13 mouse cellular contexts compared by ENCODE assay signal in genomic region chr4:22018414-22018813, GRCm38 (mm10).
DNase-seq lines count a peak whose midpoint lies in the region; ATAC-seq lines count a peak whose summit lies in the region.
"Had no signal": no experiment of that assay in that cellular context is flagged by ENCODE, and none has a peak within 500 bp of the region (broad histone marks: within the 10 kb centered on the region; RNA-seq: fewer than 3 reads in every experiment).

No protein-coding gene starts in this region.

- no peak overlapping the region for H3K9ac ChIP-seq in forebrain, embryonic 14.5 days (ENCODE audit: low read length)
- no peak overlapping the region for H3K9ac ChIP-seq in hindbrain, embryonic 11.5 days (ENCODE audit: low read depth, low read length)
- H3K9ac ChIP-seq in neural tube, embryonic 12.5 days, result no peak overlapping the region
- H3K9ac ChIP-seq: embryonic facial prominence, embryonic 12.5 days; limb, embryonic 13.5 days; liver, embryonic 14.5 days had no signal

- H3K36me3 ChIP-seq in forebrain, embryonic 14.5 days (ENCODE audit: control insufficient read depth, insufficient read depth, low read length), result no peaks in the 10 kb centered on the region
- no peaks in the 10 kb centered on the region for H3K36me3 ChIP-seq in hindbrain, embryonic 11.5 days (ENCODE audit: control insufficient read depth, insufficient read depth, low read length)
- H3K36me3 ChIP-seq in midbrain, embryonic 10.5 days, result no peaks in the 10 kb centered on the region
- no peaks in the 10 kb centered on the region for H3K36me3 ChIP-seq in neural tube, embryonic 12.5 days
- H3K36me3 ChIP-seq: embryonic facial prominence, embryonic 12.5 days; limb, embryonic 13.5 days had no signal

- no peak overlapping the region for H3K4me2 ChIP-seq in forebrain, embryonic 14.5 days (ENCODE audit: low read length)
- H3K4me2 ChIP-seq in hindbrain, embryonic 11.5 days (replicated peaks; ENCODE audit: low read depth, low read length), result no peak overlapping the region
- peak overlapping the region; percentile 26; the same call in 1 of the 2 replicates for H3K4me2 ChIP-seq in neural tube, embryonic 12.5 days (replicated peaks)
- H3K4me2 ChIP-seq: embryonic facial prominence, embryonic 12.5 days; limb, embryonic 13.5 days had no signal

- peak; percentile 21; the same call in 1 of the 2 replicates for ATAC-seq in forebrain, embryonic 14.5 days
- ATAC-seq in hindbrain, embryonic 11.5 days (ENCODE audit: low FRiP score), result peak; percentile 73
- peak; percentile 70 for ATAC-seq in neural tube, embryonic 12.5 days (ENCODE audit: low FRiP score, low read depth)
- ATAC-seq: lung, postnatal 0 days had no signal

- no peak for DNase-seq in forebrain, embryonic 14.5 days (ENCODE audit: low spot score)
- DNase-seq in hindbrain, embryonic 11.5 days (ENCODE audit: low spot score), result peak; percentile 5
- DNase-seq in midbrain, embryonic 10.5 days (ENCODE audit: low spot score), result no peak
- no peak for DNase-seq in kidney, adult 9 months
- no peak for DNase-seq in spleen, postnatal 4 days (ENCODE audit: low spot score in 2 of 2)
- no peak for DNase-seq in adrenal gland, adult 2 months

- no peak overlapping the region for H3K4me3 ChIP-seq in forebrain, embryonic 14.5 days (ENCODE audit: low read depth, low read length)
- H3K4me3 ChIP-seq in hindbrain, embryonic 11.5 days (ENCODE audit: low read depth, low read length), result no peak overlapping the region
- H3K4me3 ChIP-seq in midbrain, embryonic 10.5 days, result no peak overlapping the region
- H3K4me3 ChIP-seq in neural tube, embryonic 12.5 days, result no peak overlapping the region
- H3K4me3 ChIP-seq: embryonic facial prominence, embryonic 12.5 days; heart, adult 2 months; limb, embryonic 13.5 days; megakaryocyte, embryonic 14.5 days had no signal

- H3K27me3 ChIP-seq in forebrain, embryonic 14.5 days (replicated peaks; ENCODE audit: control insufficient read depth, insufficient read depth, low read length), result no peaks in the 10 kb centered on the region
- no peaks in the 10 kb centered on the region for H3K27me3 ChIP-seq in hindbrain, embryonic 11.5 days (ENCODE audit: control insufficient read depth, insufficient read depth, low read length)
- no peaks in the 10 kb centered on the region for H3K27me3 ChIP-seq in midbrain, embryonic 10.5 days (ENCODE audit: low read depth, poor library complexity, severe bottlenecking)
- no peaks in the 10 kb centered on the region for H3K27me3 ChIP-seq in neural tube, embryonic 12.5 days (replicated peaks)
- H3K27me3 ChIP-seq: embryonic facial prominence, embryonic 12.5 days; limb, embryonic 13.5 days; megakaryocyte, embryonic 14.5 days had no signal

- H3K27ac ChIP-seq in forebrain, embryonic 14.5 days (ENCODE audit: low read depth, low read length), result no peak overlapping the region
- no peak overlapping the region for H3K27ac ChIP-seq in hindbrain, embryonic 11.5 days (ENCODE audit: low read depth, low read length)
- H3K27ac ChIP-seq in midbrain, embryonic 10.5 days (replicated peaks), result peak overlapping the region; percentile 66
- H3K27ac ChIP-seq in neural tube, embryonic 12.5 days, result no peak overlapping the region
- H3K27ac ChIP-seq: embryonic facial prominence, embryonic 12.5 days; heart, adult 2 months; limb, embryonic 13.5 days; liver, embryonic 14.5 days had no signal

- H3K4me1 ChIP-seq in forebrain, embryonic 14.5 days (ENCODE audit: control insufficient read depth, insufficient read depth, low read length), result peaks cover 2% of the 10 kb centered on the region; the same call in 1 of the 2 replicates
- no peaks in the 10 kb centered on the region for H3K4me1 ChIP-seq in hindbrain, embryonic 11.5 days (replicated peaks; ENCODE audit: control insufficient read depth, insufficient read depth, low read length)
- H3K4me1 ChIP-seq in midbrain, embryonic 10.5 days, result peaks cover 10% of the 10 kb centered on the region
- 0 out of 2 replicates have a peak, but pooled peaks cover 5% of the 10 kb centered on the region for H3K4me1 ChIP-seq in neural tube, embryonic 12.5 days
- H3K4me1 ChIP-seq: embryonic facial prominence, embryonic 12.5 days; limb, embryonic 13.5 days; megakaryocyte, embryonic 14.5 days had no signal

- no peaks in the 10 kb centered on the region; the same call in 1 of the 2 replicates for H3K9me3 ChIP-seq in forebrain, embryonic 14.5 days (replicated peaks; ENCODE audit: control insufficient read depth, low read length)
- H3K9me3 ChIP-seq in hindbrain, embryonic 11.5 days (ENCODE audit: control insufficient read depth, low read length), result no peaks in the 10 kb centered on the region
- H3K9me3 ChIP-seq in midbrain, embryonic 10.5 days (replicated peaks), result no peaks in the 10 kb centered on the region
- H3K9me3 ChIP-seq in neural tube, embryonic 12.5 days, result no peaks in the 10 kb centered on the region
- H3K9me3 ChIP-seq: embryonic facial prominence, embryonic 12.5 days; limb, embryonic 13.5 days; megakaryocyte, embryonic 14.5 days had no signal

- WGBS in forebrain, embryonic 14.5 days, result 54% methylated on average over 5 of the region's 5 CpGs
- WGBS in hindbrain, embryonic 11.5 days, result 45% methylated on average over 5 of the region's 5 CpGs
- 59% methylated on average over 5 of the region's 5 CpGs for WGBS in midbrain, embryonic 10.5 days
- WGBS in neural tube, embryonic 12.5 days, result 31% methylated on average over 5 of the region's 5 CpGs

Comparison
In these comparisons a context has a peak if more than half of its experiments do, and no peak if none do; other contexts are left out.
1. ATAC-seq: peak in every context shown above with its lines; median percentile 73 in hindbrain, embryonic 11.5 days; 70 in neural tube, embryonic 12.5 days; 21 in forebrain, embryonic 14.5 days.